Mouse (Mus musculus) kidney, embryonic 16.5 days (tissue): Measurements from ENCODE around the gene A430005L14Rik. TPM values are rescaled to one million over a fixed set of nuclear protein-coding genes. Genes with fewer than 3 reads are reported as not detected.
"Not testable (repeated sequence)": the region's sequence is repeated elsewhere in the genome, so short reads cannot be mapped to it uniquely, and the experiment has no call there.

ENCODE experiments used
- ATAC-seq: fragments of 200-750 bp; cut with Nextera tagmentation; 2 replicates; pipeline ENCODE4 v1.8.0; 2017; ENCODE audit warnings: moderate TSS enrichment; ENCODE audit not compliant: low FRiP score, low TSS enrichment
- H3K27ac ChIP-seq: fragments of 300-500 bp; sonication (generic); 2 replicates; pipeline ENCODE4 v1.5.1; 2014; ENCODE audit warnings: low read length
- H3K27me3 ChIP-seq: fragments of 300-500 bp; sonication (generic); 2 replicates; pipeline ENCODE4 v1.6.1; 2014; ENCODE audit warnings: low read length, control low read depth, mixed read lengths; ENCODE audit not compliant: insufficient read depth
- H3K36me3 ChIP-seq: fragments of 300-500 bp; sonication (generic); 2 replicates; pipeline ENCODE4 v1.6.1; 2014; ENCODE audit warnings: low read length, control low read depth, mixed read lengths; ENCODE audit not compliant: insufficient read depth
- H3K4me1 ChIP-seq: fragments of 300-500 bp; sonication (generic); 2 replicates; pipeline ENCODE4 v1.6.1; 2014; ENCODE audit warnings: low read length, control low read depth, mixed read lengths; ENCODE audit not compliant: insufficient read depth
- H3K4me2 ChIP-seq: fragments of 300-500 bp; sonication (generic); replicated peaks from 2 replicates; pipeline ENCODE4 v1.6.1; 2014; ENCODE audit warnings: low read depth, low read length
- H3K4me3 ChIP-seq: fragments of 300-500 bp; sonication (generic); 2 replicates; pipeline ENCODE4 v1.5.1; 2014; ENCODE audit warnings: mild to moderate bottlenecking, low read length
- H3K9ac ChIP-seq: fragments of 300-500 bp; sonication (generic); replicated peaks from 2 replicates; pipeline ENCODE4 v1.6.1; 2014; ENCODE audit warnings: low read length
- H3K9me3 ChIP-seq: fragments of 300-500 bp; sonication (generic); 2 replicates; pipeline ENCODE4 v1.6.1; 2016; ENCODE audit warnings: low read length, control low read depth
- WGBS: fragments of 180-500 bp; shearing (Covaris S2); extraction: QIAGEN DNeasy Blood & Tissue Kit; methylation state at CpG from one replicate; pipeline ENCODE4 v1.1.7; 2014; 5-methylcytosine and 5-hydroxymethylcytosine counted together
- polyA plus RNA-seq: library from polyadenylated mRNA; unstranded; fragments of >200 nt; fragmentation: Nextera tagmentation; extraction: Ambion mirVana; gene quantifications from 2 replicates; pipeline ENCODE4 v1.2.1, GENCODE M21; 2015

Gene A430005L14Rik
- 94.6 and 97.5 TPM in 2 replicates for polyA plus RNA-seq

DNA sequence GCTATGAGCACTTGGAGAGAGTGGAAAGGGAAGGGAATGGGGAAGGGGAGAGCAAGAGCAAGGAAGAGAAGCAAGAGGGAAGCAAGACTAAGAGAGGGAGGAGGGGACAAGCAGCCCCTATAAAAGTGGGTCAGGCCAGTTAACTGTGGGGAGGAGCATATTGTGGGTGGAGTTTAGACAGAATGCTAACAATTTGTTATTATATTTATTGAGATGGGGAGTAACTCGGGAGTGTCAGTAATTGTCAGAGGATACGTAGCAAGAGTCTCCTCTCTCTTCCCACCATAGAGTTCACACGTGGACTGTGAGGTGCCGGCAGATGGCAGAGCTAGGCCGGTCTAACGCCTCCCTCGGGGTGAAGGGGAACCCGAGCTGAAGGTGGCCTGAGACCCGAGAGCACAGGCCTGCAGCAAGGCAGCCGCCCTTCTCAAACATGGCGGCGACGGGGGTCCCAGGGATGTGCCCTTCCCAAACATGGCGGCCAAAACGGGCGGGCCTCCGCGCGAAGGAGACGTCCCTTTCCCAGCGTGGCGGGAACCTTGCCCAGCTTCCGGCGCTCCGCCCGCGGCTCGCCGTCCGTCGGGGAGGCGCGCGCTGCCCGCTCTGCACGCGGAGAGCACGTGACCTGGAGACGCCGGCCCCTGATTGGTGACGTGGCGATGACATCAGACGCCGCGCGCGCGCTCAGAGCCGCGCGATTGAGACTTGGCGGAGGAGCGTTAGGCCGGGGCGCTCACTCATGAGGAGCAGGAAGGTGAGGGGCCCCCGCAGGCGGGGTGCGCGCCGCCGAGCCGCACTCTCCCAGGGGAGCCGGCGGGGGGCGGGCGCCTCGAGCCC, at the start of gene A430005L14Rik:
A430005L14Rik (plus strand) TSS at position 669 of the 837 bp plus-strand sequence.
- peaks cover 12% of the 10 kb centered on the region for H3K4me1 ChIP-seq
- peak within 1 kb of the TSS; percentile 73 for H3K4me2 ChIP-seq
- ATAC-seq = peak; percentile 96
- H3K27ac ChIP-seq = peak within 1 kb of the TSS; percentile 93
- no peaks in the 10 kb centered on the region for H3K9me3 ChIP-seq
- H3K4me3 ChIP-seq = peak within 1 kb of the TSS; percentile 91
- H3K36me3 ChIP-seq = peaks cover 19% of the 10 kb centered on the region
- peak within 1 kb of the TSS; percentile 91 for H3K9ac ChIP-seq
- 2% methylated on average over 63 of the region's 67 CpGs for WGBS
- H3K27me3 ChIP-seq = peaks cover 4% of the 10 kb centered on the region; the same call in 1 of the 2 replicates

DNA sequence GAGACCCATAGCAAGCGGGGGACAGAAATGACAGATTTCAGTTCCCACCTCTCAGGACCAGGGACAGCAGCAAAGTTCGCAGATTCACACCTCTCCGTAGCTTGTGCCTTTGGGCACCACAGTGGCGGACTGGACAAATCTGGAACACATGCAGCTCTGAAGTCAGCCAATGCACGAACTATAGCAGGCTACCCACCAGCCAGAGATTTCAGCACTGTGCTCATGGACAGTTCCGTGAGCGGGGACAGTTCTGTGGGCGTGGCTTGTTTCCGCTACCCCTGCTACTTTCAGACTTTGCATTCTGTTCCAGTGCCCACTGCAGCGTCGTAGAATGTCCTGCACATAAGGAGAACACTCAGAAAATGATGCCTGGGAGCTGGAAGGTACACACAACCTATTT, 49.5 kb upstream of the A430005L14Rik start:
- 13% methylated on average over 11 of the region's 11 CpGs for WGBS
- Histone ChIP-seq H3K9me3 (no peaks in the 10 kb centered on the region), H3K36me3 (no peaks in the 10 kb centered on the region), H3K4me3 (no peak overlapping the region), H3K4me2 (no peak overlapping the region), H3K27me3 (no peaks in the 10 kb centered on the region), H3K27ac (no peak overlapping the region), H3K9ac (no peak overlapping the region), H3K4me1 (no peaks in the 10 kb centered on the region)
- ATAC-seq = peak; percentile 59; the same call in 1 of the 2 replicates

GRCm38 (mm10) chr4:153913635-153914034, 43.4 kb upstream of the A430005L14Rik start:
- Histone ChIP-seq H3K9me3 (no peaks in the 10 kb centered on the region), H3K4me2 (no peak overlapping the region)
- ATAC-seq = no peak

DNA sequence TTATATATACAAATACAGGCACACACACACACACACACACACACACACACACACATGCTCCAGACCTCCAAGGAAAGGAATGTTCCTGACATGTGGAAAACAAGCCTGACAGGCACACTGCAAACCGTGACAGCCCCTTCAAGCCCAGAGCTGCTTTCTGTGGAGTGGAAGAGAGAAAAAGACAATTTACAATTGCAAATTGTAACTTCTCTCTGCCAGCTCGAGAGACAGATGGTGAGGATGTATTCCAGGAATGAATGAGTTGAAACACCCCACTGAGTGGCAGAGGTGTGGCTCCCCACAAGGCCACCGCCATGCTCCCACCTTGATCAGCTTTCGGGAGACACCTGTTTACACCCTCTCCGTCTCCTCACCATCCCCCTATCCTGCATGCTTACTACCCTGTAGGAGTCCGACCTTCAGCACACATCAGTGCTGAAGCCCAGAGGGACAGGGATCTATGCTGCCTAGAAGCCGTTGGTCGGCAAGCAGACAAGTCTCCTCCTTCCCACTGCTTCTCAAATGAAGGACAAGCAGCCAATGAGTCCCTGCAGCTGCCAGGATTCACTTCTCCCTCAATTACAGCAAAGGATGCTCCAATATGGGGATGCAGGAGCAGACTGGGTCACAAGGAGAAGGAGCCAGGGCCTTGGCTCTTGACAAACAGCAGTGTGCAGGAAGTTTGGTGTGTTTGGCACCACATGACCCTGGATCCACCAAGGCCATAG, 39.1 kb upstream of the A430005L14Rik start:
- ATAC-seq = no peak
- Histone ChIP-seq H3K27me3 (no peaks in the 10 kb centered on the region), H3K4me3 (no peak overlapping the region), H3K4me1 (no peaks in the 10 kb centered on the region), H3K9me3 (no peaks in the 10 kb centered on the region), H3K36me3 (no peaks in the 10 kb centered on the region), H3K9ac (no peak overlapping the region), H3K4me2 (no peak overlapping the region), H3K27ac (no peak overlapping the region)
- 48% methylated on average over 8 of the region's 8 CpGs for WGBS

More at GRCm38 (mm10) chr4:153913635-153914034, 43.4 kb upstream of the A430005L14Rik start:
- Histone ChIP-seq H3K27ac (no peak overlapping the region), H3K36me3 (no peaks in the 10 kb centered on the region), H3K9ac (no peak overlapping the region), H3K4me1 (no peaks in the 10 kb centered on the region), H3K27me3 (no peaks in the 10 kb centered on the region), H3K4me3 (no peak overlapping the region)
- WGBS = 59% methylated on average over 3 of the region's 3 CpGs

DNA sequence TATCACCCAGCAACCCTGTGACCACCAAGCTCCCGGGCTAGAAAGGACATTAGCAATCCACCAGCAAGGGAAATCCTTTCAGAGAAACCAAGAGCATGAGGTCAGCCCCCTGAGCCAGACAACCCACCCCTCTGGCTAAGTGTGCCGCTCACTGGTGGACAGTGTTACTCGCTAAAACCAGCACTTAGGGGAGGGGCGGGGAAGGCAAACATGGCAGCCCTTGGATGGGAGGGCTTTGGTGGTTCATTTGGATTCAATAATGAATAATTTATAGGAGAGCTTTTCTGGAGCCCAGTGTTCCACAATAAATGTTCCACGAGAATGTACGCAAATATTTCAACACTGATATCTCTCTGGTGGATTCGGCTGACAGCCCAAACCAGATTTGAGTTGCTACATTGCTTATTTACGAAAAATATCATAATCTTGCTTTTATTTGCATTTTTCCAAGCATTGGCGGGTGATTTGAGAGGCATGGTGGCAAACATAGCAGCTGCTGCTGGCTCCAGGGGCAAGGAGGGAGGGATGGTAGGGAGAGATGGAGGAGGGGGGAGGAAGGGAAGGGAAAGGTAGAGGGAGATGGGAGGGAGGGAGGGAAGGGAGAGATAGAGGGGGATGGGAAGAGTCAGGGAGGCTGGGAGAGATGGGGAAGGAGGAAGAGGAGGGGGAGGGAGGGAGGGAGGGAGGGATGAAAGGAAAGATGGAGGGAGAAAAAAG, 36.4 kb upstream of the A430005L14Rik start:
- Histone ChIP-seq H3K27me3 (no peaks in the 10 kb centered on the region), H3K4me3 (no peak overlapping the region), H3K4me2 (no peak overlapping the region), H3K4me1 (no peaks in the 10 kb centered on the region), H3K9ac (no peak overlapping the region), H3K9me3 (no peaks in the 10 kb centered on the region), H3K36me3 (no peaks in the 10 kb centered on the region), H3K27ac (no peak overlapping the region)
- no peak for ATAC-seq
- WGBS = 73% methylated on average over 9 of the region's 9 CpGs

DNA sequence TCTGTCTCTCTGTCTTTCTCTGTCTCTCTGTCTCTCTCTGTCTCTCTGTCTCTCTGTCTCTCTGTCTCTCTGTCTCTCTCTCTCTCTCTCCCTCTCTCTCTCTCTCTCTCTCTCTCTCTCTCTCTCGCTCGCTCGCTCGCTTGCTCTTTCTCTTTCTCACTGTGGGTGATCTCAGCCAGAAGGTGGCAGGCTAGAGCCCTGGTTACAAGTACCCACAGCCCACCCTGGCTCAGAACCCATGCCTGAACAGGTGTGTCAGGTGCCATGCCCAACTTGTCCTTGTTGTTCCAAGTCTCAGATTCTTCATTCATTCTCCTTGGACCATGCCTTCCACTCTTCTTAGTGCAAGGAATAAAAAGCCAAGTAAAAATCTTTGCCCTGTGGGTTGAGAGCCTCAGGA, 34.9 kb upstream of the A430005L14Rik start:
- not testable (repeated sequence) for H3K9ac ChIP-seq, H3K4me2 ChIP-seq, H3K27me3 ChIP-seq, ATAC-seq, H3K4me3 ChIP-seq, H3K4me1 ChIP-seq, H3K9me3 ChIP-seq, H3K36me3 ChIP-seq, H3K27ac ChIP-seq
- WGBS = 35% methylated on average over 4 of the region's 4 CpGs

GRCm38 (mm10) chr4:153928772-153929299, 28.2 kb upstream of the A430005L14Rik start:
- Histone ChIP-seq H3K9me3 (no peaks in the 10 kb centered on the region), H3K27me3 (no peaks in the 10 kb centered on the region), H3K4me3 (no peak overlapping the region), H3K27ac (no peak overlapping the region), H3K9ac (no peak overlapping the region), H3K36me3 (no peaks in the 10 kb centered on the region), H3K4me1 (no peaks in the 10 kb centered on the region), H3K4me2 (no peak overlapping the region)
- ATAC-seq = no peak
- WGBS = 88% methylated on average over 11 of the region's 11 CpGs

- H3K4me1 ChIP-seq = no peaks in the 10 kb centered on the region
- H3K27me3 ChIP-seq = no peaks in the 10 kb centered on the region
- no peak overlapping the region for H3K4me2 ChIP-seq
- no peaks in the 10 kb centered on the region for H3K9me3 ChIP-seq
- H3K36me3 ChIP-seq = no peaks in the 10 kb centered on the region
- no peak overlapping the region for H3K27ac ChIP-seq
- ATAC-seq = no peak
- no peak overlapping the region for H3K4me3 ChIP-seq
- H3K9ac ChIP-seq = no peak overlapping the region
- WGBS = 68% methylated on average over 10 of the region's 10 CpGs
Measured at GRCm38 (mm10) chr4:153929425-153929824, 27.6 kb upstream of the A430005L14Rik start.

DNA sequence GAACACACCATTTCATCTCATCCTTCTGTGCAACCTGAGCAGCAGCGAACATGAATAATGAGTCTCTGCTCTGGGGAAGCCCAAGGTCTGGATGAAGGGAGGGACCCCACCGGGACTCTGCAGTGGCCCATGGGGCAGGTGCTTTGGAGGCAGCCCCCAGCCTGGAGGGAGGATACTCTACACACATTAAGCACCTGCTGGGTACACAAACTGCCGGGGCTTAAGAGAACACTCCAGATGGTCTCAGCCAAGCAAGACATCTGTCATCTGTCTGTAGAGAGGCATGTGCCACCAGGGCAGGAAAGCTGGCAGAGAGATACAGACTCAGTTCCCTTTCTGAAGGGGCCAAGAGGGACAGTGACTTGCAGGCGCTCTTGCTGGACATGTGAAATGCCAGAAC, 27.1 kb upstream of the A430005L14Rik start:
- no peaks in the 10 kb centered on the region for H3K27me3 ChIP-seq
- no peaks in the 10 kb centered on the region for H3K36me3 ChIP-seq
- H3K4me2 ChIP-seq = no peak overlapping the region
- H3K9ac ChIP-seq = no peak overlapping the region
- WGBS = 73% methylated on average over 4 of the region's 4 CpGs
- no peak overlapping the region for H3K27ac ChIP-seq
- no peak for ATAC-seq
- H3K4me1 ChIP-seq = no peaks in the 10 kb centered on the region
- H3K4me3 ChIP-seq = no peak overlapping the region
- no peaks in the 10 kb centered on the region for H3K9me3 ChIP-seq
